Mouse (Mus musculus) heart, adult 9 months (tissue): Measurements from ENCODE around the gene Smco4.
"Not testable (repeated sequence)": the region's sequence is repeated elsewhere in the genome, so short reads cannot be mapped to it uniquely, and the experiment has no call there.

Source experiments
- DNase-seq, 2 experiments: peaks; one replicate each; pipeline ENCODE4 v3.0.0; 2022; ENCODE audit warnings: low spot score in 2 of 2

Gene Smco4

DNA sequence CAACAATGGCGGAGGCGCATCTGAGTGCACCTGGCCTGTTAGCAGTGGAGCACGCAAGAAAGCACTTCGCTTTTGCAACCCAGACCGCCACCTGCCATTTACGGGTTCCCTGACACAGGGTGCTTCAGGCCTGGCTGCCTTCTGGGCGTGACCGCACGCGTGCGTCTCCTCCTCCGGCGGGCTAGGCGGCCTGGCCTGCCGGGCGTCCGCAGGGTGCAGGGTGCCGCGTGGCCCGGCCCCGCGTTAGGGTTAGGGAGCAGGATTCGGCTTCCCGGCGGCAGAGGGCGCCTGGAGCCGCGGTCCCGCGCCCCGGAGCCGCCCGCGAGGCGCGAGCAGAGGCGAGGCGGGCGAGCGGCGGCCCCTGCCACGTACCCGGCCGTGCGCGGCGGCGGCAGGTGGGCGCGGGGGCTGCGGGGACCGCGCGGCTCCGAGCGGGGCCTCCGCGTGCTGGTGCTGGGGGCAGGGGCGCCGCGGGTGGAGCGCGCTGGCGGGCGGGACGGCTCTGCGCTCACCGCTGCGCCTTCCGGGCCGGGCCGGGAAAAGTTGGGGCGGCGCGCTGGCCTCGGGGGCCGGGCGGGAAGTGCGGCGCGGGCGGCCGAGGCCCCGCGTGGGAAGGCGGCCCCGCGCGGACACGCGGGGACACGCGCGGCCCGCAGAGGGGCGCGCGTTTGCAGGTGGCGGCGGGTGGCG lies at the start of gene Smco4:
Gene Smco4 (plus strand): TSS at position 198 of the 690 bp plus-strand sequence.
- DNase-seq = peak; percentile 73 to 75

GRCm38 (mm10) chr9:15447397-15447796 lies 45.8 kb upstream of the Smco4 start:
- DNase-seq = no peak

DNA sequence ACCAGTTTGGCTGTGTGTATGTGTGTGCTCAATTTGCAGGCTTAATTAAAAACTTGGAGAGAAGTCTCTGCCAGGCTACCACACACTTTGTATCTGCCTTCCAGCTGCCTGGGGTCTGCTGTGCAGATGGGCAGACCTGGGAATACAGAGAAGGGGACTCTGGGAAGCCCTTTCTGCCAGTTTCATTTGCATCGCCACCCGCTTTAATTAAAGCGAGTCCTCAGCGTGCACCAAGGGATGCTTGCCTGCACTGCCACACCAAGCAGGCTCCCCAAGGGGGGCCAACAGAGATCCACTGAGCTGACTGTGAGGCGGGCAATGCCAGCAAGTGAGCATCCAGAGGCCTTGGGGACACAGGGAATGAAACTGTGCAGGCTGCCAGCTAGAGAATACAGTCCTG lies 42.3 kb upstream of the Smco4 start:
- DNase-seq = no peak

- DNase-seq = no peak
Observed at GRCm38 (mm10) chr9:15472256-15472655, 21.0 kb upstream of the Smco4 start.

DNA sequence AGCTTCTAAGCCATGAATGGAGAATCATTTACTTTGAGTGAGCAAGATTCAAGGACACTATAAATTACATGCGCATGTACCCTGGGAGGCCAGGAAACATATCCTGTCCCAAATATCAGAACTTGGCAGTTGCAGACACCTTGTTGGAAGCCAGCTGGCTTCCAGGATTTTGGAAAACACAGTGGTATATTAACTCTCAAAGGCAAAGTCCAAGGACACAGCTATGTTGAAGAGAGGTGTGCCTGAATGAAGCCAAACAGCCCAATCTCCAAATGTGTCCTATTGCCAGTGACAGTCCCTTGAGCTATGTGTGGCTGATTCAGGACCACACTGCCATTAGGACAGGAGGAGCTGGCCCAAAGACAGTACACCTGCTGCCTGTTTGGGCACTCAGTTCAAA lies 20.0 kb upstream of the Smco4 start:
- DNase-seq = no peak

GRCm38 (mm10) chr9:15477556-15477955 lies 15.7 kb upstream of the Smco4 start:
- no peak for DNase-seq

GRCm38 (mm10) chr9:15487682-15488424 lies 5.4 kb upstream of the Smco4 start:
- DNase-seq = peak in 1 of 2 experiments; percentile 60

DNA sequence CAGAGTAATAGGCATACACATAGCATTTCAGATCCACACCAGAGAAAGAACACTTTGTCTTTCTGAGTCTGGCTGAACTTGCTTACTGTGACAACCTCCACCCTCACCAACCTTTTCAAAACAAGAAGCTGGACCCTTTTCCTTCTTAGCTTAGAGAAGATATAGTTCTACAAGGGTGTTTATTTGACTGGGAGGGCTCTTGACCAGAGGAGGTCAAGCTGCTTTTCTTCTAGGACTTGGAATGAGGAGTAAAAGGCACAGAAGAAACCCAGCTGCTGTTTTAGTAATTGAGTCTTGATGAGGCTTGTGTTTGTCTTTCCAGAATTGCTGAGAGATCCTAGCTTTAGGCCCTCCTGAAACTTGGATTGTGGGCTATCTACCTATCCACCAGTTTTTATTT lies 3.9 kb upstream of the Smco4 start:
- no peak for DNase-seq

GRCm38 (mm10) chr9:15490331-15491100 lies 2.7 kb upstream of the Smco4 start:
- no peak for DNase-seq

GRCm38 (mm10) chr9:15491686-15492085 lies 1.5 kb upstream of the Smco4 start:
- DNase-seq = no peak

DNA sequence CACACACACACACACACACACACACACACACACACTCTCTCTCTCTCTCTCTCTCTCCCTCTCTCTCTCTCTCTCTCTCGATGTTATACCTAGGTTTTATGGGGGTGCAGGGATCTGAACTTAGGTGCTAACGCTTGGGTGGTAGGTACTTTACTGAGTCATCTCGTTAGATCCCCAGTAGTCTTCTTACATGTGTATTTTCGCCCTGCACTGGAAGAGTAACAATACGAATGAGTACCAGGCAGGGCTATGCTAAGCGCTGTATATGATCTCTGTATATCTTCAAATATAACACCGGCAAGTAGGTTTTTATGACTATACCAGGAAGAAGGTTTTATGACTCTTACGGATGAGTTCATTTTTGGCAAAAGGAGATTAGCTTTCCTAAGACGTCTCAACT lies 831 bp upstream of the Smco4 start:
- DNase-seq = no peak

DNA sequence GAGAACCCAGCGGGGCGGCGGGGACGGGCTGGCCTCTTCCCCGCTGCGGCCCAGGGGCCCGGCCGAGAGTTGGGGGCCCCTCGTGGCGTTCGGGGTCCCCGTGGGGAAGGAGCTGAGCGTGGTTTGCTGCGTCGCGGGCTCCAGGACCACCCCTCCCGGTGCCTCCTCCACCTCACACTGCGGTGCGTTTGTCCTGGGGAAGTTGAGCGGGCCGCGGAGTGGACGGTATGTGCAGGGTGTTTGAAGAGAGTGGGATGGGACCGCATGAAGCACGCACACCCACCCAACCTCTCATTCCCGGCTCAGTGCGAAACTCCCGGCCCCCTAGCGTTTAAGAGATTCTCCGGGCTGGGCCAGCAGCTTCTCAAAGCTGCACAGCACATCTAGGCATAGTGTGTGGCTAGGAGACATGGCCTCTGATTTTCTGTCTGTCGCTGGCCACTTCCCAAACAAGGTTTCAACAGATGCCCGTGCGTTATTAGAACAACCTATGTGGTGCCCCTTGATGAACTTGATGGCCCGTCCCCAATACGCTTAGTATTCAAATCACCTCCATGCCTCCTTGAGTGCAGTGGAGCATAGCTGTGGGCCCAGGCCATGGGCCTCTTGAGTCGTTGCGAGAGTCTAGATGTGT lies 810 bp downstream of the Smco4 start:
- peak; percentile 59 for DNase-seq

DNA sequence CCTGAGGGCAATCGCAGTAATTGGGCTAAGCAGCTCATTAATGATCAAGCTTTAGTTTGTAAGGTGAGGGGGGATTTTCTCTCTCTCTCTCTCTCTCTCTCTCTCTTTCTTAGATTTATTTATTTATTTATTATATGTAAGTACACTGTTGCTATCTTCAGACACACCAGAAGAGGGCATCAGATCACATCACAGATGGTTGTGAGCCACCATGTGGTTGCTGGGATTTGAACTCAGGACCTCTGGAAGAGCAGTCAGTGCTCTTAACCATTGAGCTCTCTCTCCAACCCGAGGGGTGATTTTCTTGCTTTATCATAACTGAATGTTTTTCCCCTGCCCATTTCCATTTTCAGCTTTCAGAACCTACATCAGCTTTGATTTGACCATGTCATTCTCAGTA lies 2.0 kb downstream of the Smco4 start:
- not testable (repeated sequence) for DNase-seq

DNA sequence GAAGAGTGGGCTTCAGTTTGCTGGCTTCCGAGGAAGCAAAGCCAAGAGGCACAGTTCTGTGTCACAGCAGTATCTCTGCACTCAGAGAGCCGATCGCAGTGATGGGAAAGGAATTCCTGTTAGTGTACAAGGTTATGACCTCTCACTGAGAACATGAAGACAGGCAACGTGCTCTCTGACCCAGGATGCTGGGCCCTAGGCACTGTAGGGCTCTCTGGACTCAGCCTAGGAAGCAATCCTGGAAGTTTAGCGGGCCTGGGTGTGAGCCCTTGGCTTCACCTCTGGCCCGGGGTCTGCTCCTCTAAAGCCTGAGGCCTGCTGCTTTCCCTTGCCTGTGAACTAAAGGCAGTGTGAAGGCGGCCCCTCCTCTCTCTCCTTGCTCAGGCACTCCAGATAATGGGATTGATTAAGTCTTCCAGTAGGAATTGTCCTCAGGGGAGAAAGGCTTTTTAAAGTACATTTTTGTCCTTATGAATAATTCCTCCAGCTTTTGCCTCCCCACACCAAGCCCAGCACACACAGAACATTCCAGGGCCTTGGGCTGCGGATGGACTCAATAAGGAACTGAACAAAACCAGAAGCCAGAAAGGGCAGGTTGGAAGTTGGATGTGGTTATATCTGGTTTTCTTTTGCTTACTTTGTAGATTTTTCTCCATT lies 2.8 kb downstream of the Smco4 start:
- DNase-seq = no peak

GRCm38 (mm10) chr9:15500025-15500424 lies 6.8 kb downstream of the Smco4 start:
- DNase-seq = no peak

DNA sequence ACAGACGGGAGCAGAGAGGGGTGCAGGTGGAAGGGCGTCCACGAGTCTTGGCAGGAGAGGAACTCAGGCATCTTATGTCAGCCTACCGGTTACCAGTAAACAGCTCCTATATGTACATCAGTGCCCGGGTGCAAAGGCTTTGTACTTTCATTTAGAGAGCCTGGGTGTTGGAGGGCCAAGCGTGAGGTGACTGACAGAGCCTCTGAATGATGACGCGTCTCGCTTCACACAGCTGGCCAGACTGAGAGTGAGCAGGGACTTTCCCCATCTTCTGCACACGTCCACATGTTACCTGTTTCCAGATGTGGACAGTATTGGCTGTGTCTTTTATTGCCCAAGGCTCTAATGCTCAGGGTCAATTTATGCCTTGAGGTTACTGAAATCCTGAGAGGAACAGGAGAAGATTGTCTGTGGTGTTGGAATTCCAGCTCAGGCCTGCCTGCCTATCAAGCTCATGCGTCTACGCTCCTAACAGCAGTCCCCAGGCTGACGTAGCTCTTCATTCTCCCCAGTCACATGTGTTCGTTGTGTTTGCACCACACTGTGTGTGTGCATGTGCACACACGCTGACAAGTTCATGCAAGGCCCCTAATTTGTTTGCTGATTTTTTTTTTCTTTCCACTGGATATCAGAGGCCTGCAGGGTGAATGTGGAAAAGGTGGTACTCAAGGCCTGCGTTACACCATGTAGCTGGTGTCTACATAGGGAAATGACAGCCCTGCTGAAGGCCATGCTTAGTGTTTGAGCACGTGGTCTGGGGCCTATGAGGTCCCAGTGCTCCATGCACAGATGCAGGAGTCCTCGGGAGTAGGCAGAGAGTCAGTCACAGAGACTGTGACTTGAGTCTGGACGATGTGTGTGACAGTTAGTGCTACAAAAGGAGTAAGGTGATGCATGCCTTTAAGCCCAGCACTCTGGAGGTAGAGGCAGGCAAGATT lies 8.4 kb downstream of the Smco4 start:
- DNase-seq = no peak

DNA sequence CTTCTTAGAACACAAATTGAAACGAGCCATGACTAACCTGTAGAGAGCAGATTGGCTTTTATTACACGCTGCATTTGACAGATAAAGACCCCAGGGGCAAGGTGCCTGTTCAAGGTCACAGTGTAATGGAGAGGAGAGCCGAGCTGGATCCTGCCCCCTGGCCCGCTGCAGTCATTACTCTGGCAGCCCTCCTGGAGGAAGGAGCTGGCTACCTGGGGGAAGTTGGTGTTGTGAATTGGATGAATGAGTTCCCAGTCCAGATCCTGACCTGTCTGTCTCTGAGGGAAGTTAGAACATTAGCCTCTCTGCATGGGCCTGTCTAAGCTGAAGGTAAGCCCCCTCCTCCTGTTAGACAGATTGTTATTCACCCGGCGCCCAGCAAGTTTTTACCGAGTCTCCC lies 9.2 kb downstream of the Smco4 start:
- no peak for DNase-seq

DNA sequence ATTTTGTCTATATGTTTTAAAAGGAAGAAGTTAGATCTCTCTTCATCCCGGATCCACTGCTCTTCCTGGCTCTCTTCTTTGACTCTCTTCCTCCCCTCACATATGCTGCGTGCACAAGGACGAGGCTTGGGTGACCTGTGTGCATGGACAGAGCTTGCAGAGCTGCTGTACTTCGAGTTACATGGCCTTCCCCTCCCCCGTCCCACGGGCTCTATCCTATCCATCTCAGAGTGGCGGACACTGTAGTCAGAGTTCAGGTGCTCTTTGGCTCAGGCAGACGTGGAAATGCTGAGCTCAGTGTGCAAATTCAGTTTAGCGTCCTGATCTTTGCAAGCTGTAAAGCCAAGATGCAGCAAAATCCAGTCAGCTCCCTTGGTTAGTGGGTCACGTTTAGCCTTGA lies 10.1 kb downstream of the Smco4 start:
- DNase-seq = no peak

DNA sequence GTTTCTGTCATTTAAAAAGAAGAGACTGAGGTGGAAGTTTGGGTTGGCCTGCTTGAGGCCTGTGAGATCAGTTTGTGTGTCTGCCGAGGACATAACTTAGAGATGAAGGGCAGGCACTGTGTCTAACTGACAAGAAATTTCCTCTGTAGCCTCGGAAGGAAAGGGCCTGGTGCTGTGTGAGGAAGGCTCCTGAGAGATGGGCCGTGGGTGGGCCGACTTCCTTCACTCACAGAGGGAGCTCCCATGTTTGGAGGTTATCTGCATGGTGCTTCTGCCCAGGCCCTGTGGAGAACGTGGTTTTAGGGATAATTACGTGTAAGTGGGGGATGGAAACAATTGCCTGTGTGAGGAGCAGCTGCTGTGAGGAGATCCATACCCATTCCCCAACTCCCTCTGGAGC lies 10.6 kb downstream of the Smco4 start:
- DNase-seq = no peak

- no peak for DNase-seq
Observed at GRCm38 (mm10) chr9:15505288-15505687, 12.1 kb downstream of the Smco4 start.

DNA sequence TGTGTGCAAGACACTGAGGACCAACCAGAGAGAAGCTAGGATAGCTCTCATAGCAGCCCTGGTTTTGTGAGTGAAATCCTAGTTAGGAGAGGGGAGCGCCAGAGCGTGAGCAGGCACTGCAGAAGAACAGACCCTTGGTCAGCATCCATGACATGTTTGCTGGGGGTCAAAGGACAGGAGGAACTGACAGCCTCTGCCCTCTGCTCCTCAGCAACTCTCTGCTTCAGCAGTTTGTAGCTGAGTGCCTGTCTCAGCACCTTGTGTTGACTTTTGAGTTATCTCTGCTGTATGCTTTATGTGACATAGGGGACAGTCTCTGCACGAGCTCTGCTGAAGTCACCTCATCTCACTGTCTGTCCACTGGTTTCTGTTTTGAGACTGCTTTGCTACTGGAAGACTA lies 13.6 kb downstream of the Smco4 start:
- DNase-seq = no peak
